Mouse (Mus musculus) left cerebral cortex, adult 9 months (tissue): ENCODE measurements around the gene Selenoi.
A peak's percentile ranks its signal among the peaks of the same experiment; 100 is the strongest.

Experiments used
- DNase-seq, 2 experiments: peaks; one replicate each; pipeline ENCODE4 v3.0.0; 2022; ENCODE audit warnings: low spot score in 2 of 2

Selenoi gene

GRCm38 (mm10) chr5:30238533-30238932 is 6.2 kb downstream of the Selenoi start:
- DNase-seq, result no peak

DNA sequence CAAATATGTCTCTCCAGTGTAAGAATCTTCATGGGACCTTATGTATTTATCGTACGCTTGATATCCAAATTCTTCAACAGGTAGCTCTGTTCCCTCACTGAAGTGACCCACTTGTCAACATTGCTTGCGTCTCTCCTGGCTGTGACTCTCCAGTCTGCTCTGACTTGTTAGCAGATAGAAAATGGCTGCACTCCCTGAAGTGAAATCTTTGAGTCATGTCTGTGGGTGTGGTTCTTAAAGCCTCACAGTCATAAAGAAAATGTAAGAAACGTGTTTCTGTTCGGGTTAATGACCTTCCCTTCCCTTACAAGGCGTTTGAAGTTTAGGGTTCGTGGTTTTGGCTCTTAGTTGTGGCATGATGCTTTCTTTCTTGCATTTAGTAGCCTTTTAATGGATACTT is 8.2 kb downstream of the Selenoi start:
- DNase-seq, result no peak

DNA sequence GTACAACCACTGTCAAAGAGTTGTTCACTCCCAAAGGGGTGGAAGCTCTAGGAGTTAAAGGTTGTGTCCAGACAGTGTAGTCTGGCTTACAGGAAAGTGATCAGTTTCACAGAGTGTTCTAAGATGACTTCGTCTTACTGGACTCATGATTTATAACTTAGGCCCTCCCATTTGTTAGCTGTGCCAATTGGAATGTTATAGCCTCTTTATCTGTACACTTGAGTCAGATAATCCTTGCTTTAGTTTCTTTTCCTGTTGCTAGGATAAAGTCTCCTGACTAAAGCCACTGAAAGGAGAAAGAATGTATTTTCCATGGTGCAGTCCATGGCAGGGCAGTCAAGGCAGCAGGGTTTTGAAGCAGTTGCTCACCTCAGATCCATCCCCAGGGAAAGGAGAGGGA is 10.0 kb downstream of the Selenoi start:
- DNase-seq, result no peak

DNA sequence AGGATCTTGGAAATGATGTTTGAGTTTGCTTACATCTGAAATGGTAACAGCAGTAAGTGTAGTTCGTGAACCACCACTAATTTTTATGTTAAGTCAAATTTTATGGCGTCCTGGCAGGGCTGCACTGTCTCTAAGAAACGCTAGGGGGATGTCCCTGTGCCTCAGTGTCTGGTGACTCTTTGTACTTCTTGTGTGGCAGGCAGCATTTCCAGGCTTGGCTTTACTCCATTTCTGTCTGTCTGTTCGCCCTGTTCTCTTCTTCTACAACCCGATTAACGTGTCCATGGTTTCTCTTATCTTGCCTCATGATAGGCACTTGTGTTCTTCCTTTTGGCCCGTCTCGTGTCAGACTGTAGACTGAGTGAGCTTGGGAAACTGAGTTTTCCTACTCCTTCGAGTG is 11.4 kb downstream of the Selenoi start:
- peak in 1 of 2 experiments; percentile 8 for DNase-seq

DNA sequence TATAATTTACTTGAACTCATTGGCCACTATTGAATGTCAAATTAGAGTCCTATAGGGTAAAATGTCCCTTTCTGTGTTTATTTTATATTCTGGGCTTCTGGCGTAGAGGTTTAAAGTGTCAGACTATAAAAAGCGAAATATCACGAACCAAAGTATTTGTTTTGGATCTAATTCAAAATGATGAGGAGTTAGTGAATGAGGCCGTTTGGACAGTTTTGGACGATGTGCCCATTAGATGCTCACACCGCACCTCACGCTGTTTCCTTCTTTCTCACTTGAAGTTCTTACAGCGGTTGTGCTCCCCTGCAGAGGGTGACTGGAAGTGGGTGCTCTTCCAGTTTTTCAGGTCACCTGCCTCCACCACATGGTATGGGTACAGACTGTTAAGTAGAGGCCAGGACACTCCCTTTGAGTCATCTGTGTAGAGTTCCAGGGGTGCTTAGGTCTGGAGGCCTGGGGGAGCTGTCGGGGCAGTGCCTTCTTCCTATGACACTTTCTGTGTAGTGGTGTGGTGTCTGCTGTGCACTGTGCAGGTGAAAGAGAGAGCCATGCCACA is 13.6 kb downstream of the Selenoi start:
- DNase-seq, result no peak

DNA sequence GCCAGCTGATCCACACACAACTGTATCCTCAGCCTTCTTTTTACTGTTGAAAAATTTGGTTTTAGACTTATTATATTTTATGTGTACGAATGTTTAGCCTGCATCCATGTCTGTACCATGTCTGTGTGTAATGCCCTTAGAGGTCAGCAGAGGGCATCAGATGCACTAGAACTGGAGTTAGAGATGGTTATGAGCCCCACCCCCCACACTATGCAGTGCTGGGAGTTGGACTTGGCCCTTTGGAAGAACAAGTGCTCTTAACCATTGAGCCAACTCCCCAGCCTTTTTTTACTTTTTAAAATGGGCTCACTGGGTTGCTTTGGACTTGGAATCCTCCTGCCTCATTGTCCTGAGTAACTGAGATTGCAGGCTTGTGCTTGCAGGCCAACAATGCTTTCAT is 15.3 kb downstream of the Selenoi start:
- no peak for DNase-seq

DNA sequence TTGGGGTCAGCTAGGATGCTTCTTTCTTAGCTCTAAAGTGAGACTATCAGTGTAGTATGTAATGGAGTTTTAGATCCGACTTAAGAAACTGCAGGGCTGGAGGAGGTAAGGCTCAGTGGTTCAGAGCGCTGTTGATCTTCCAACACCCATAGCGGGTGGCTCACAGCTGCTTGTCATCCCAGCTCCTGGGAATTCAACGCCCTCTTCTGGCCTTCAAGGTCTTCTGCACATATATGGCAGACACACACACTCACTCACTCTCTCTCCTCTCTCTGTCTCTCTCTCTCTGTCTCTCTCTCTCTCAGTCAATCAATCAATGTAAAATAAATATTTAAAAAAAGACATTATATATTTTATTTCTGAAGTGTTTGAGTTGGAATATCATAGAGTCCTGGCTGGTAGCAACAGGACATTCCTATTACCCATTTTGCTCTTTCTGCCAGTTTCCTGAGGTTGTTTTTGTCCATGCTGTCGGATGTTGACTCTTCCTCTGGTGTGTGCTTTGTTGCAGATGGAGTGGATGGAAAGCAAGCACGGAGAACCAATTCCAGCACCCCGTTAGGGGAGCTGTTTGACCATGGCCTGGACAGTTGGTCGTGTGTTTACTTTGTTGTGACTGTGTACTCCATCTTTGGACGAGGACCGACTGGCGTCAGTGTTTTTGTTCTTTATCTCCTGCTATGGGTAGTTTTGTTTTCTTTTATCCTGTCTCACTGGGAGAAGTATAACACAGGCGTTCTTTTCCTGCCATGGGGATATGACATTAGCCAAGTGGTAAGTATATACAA is 23.4 kb downstream of the Selenoi start:
- no peak for DNase-seq

DNA sequence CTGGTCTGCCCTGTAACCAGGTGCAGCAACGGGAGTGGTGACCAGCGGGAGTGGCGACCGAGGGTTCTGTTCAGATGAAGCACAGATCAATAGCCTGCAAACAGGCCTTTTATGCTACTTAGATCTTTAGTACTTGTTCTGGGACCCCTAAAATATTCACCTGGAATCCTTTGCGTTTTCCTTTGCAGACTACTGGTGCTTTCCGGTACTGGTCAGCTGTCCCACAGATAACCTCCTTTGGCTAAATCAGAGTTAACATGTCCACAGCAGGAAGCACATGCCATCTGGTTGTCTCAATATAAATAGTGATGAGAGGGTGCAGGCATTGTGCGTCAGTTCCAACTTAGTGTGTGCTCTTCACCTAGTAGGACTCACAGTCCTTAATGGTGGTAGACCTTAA is 26.4 kb downstream of the Selenoi start:
- DNase-seq, result no peak

DNA sequence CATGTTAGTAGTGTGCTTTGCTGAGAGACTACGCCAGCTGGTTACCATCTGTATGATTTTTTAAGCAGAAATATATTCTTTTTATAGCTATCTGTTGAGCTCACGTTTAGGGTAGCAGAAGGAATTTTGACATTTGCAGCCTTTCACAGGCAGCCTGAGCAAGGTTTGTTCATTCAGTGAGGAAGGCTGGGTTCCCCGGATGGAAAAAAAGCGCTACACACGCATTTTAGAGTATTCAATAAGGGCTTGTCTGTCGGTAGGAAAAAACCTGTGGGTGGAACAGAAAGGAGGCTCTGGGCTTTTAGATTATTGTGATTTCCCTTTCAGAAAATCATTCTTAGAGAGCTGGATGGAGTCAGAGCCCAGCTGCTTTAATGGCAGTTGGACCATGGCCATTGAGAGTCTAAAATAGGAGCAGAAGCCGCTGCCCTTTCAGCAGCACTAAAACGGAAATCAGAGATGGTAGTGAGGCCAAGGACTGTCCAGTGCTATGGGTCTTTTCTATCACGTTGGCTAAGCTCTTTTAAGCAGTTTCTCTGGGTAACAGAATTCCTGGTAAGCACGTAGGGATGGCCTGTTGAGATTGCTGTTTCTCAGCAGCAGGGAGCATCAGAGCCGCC is 38.3 kb downstream of the Selenoi start:
- peak; percentile 48 to 76 for DNase-seq

GRCm38 (mm10) chr5:30271599-30272281 is 39.4 kb downstream of the Selenoi start:
- DNase-seq, result no peak

GRCm38 (mm10) chr5:30276361-30276760 is 44.0 kb downstream of the Selenoi start:
- DNase-seq, result no peak

DNA sequence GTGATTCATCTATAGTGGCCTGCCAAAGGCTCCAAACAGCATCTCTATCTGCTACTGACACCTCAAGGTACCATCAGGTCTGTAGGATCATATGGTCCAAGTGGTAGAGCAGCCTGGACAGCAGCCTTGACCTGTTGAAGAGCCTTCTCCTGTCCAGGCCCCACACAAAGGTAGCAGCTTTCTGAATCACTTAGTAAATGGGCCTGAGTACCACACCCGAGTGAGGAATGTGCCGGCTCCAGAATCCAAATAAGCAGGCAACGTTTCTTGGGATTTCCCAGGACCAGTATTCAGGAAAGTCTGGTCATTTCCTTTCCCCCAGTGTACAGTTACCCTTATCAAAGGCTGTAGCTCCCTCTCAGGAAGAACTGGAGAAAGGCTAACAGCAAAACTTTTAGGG is 46.6 kb downstream of the Selenoi start:
- DNase-seq, result no peak

DNA sequence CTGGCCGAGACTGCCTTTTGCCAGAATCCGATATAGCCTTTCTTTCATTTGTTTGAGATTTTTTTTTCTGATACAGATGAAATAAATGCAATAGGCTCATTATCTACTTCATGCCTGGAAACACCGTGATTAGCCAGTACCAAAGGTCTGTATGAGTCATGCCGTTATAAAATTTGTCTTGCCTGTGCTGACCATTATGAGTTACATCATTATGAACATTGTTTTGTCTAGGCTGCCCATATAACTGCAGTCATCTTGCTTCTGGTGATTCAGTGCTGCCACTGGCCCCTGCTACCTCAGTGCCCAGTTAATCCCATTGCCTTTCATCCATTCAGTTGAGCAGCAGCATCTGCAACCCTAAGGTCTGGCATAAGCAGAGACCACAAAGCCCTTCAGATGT is 47.1 kb downstream of the Selenoi start:
- DNase-seq, result no peak

GRCm38 (mm10) chr5:30280864-30281263 is 48.5 kb downstream of the Selenoi start:
- no peak for DNase-seq

DNA sequence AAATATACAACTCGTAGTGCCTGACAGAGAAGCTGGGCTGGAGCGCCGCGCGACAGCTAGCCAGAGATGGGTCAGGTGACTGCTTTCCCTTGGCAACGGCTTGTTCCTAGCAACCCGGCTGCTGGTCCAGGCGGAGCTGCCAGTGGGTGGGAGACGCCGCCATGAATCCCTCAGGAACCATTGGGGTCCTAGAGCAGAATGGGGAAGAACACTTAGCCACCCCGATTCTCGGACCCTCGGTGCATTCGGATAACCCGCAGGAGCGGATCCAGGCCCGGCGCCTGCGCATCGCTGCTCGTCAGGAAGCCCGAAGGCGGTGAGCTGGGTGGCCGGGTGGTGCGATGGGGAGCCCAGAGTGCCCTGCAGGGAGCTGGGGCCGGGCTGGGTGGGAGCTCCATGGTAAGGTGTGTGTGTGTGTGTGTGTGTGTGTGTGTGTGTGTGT is 48.9 kb downstream of the Selenoi start, which contains the start of gene Drc1:
Drc1 (plus strand) TSS at position 98 of the 442 bp plus-strand sequence.
- peak; percentile 20 to 65 for DNase-seq

- DNase-seq, result no peak
These were observed 53.8 kb downstream of the Selenoi start for GRCm38 (mm10) chr5:30285944-30286799.

GRCm38 (mm10) chr5:30287106-30287882 is 54.9 kb downstream of the Selenoi start:
- DNase-seq, result no peak
